Mouse (Mus musculus) neural tube, embryonic 10.5 days (tissue): Measurements from ENCODE around the gene Olfr1037.
"Not testable (repeated sequence)": the region's sequence is repeated elsewhere in the genome, so short reads cannot be mapped to it uniquely, and the experiment has no call there.

Source experiments
- DNase-seq: peaks from one replicate; pipeline ENCODE4 v3.0.0-alpha.2; 2017; ENCODE audit warnings: low spot score; ENCODE audit errors: extremely low spot score

The Olfr1037 gene

GRCm38 (mm10) chr2:86087285-86087684 is at the start of gene Olfr1037:
Gene Olfr1037 (minus strand): TSS chr2:86087385.
- no peak for DNase-seq

DNA sequence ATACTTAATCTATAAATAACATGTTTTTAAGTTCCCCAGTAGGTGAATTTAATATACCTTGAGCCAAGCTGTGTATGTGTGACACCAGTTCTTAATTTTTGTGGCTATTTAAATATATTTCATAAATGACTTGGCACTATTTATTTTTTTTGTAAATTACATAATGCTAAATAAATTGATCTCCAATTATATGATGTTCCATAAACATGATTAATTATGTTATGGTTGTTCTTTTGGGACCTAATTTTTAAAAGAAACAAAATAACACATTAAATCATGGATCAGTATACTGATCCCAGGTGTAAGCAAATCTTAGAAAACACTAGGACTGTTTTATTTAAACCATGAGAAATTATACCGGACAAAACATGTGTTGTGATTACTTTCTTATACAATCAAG is 48.6 kb upstream of the Olfr1037 start, which contains the start of gene Olfr1039:
TSS of gene Olfr1039 (minus strand) at position 101 of the 400 bp plus-strand sequence.
- DNase-seq = no peak

- DNase-seq = not testable (repeated sequence)
Measured at GRCm38 (mm10) chr2:86080478-86080877, 6.7 kb downstream of the Olfr1037 start.

GRCm38 (mm10) chr2:86073692-86074091 is 13.5 kb downstream of the Olfr1037 start, which contains the start of gene Olfr1036:
Gene Olfr1036 (plus strand): TSS chr2:86073992.
- not testable (repeated sequence) for DNase-seq

GRCm38 (mm10) chr2:86070189-86070588 is 17.0 kb downstream of the Olfr1037 start:
- DNase-seq = no peak

DNA sequence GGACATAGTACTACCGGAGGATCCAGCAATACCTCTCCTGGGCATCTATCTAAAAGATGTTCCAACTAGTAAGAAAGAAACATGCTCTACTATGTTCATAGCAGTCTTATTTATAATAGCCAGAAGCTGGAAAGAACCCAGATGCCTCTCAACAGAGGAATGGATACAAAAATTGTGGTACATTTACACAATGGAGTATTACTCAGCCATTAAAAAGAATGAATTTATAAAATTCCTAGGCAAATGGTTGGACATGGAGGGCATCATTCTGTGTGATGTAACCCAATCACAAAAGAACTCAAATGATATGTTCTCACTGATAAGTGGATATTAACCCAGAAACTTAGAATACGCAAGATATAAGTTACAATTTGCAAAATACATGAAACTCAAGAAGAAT is 23.4 kb downstream of the Olfr1037 start:
- not testable (repeated sequence) for DNase-seq

GRCm38 (mm10) chr2:86050777-86051176 is 36.4 kb downstream of the Olfr1037 start:
- DNase-seq = not testable (repeated sequence)

- DNase-seq = no peak
Measured at GRCm38 (mm10) chr2:86045561-86045960, 41.6 kb downstream of the Olfr1037 start, which contains the start of gene Olfr1034. Gene Olfr1034 (plus strand): TSS chr2:86045861.
